Mouse (Mus musculus) neural tube, embryonic 15.5 days (tissue): ENCODE data around the gene Strbp. TPM values are rescaled to one million over a fixed set of nuclear protein-coding genes. Genes with fewer than 3 reads are reported as not detected.

Experiments
- ATAC-seq: fragments of 200-750 bp; cut with Nextera tagmentation; 2 replicates; pipeline ENCODE4 v1.8.0; 2017; ENCODE audit warnings: mild to moderate bottlenecking, moderate TSS enrichment, moderate library complexity; ENCODE audit not compliant: low FRiP score
- H3K27ac ChIP-seq: fragments of 300-500 bp; sonication (generic); replicated peaks from 2 replicates; pipeline ENCODE4 v1.5.1; 2015; ENCODE audit warnings: mild to moderate bottlenecking, inconsistent platforms
- H3K27me3 ChIP-seq: fragments of 300-500 bp; sonication (generic); replicated peaks from 2 replicates; pipeline ENCODE4 v1.6.1; 2015; ENCODE audit warnings: inconsistent platforms
- H3K36me3 ChIP-seq: fragments of 300-500 bp; sonication (generic); 2 replicates; pipeline ENCODE4 v1.6.1; 2015; ENCODE audit warnings: inconsistent platforms
- H3K4me1 ChIP-seq: fragments of 300-500 bp; sonication (generic); 2 replicates; pipeline ENCODE4 v1.6.1; 2015; ENCODE audit warnings: inconsistent platforms
- H3K4me2 ChIP-seq: fragments of 300-500 bp; sonication (generic); 2 replicates; pipeline ENCODE4 v1.6.1; 2015; ENCODE audit warnings: inconsistent platforms, mild to moderate bottlenecking, moderate library complexity
- H3K4me3 ChIP-seq: fragments of 300-500 bp; sonication (generic); replicated peaks from 2 replicates; pipeline ENCODE4 v1.5.1; 2015; ENCODE audit warnings: mild to moderate bottlenecking, inconsistent platforms
- H3K9ac ChIP-seq: fragments of 300-500 bp; sonication (generic); replicated peaks from 2 replicates; pipeline ENCODE4 v1.6.1; 2015; ENCODE audit warnings: mild to moderate bottlenecking, inconsistent platforms
- H3K9me3 ChIP-seq: fragments of 300-500 bp; sonication (generic); replicated peaks from 2 replicates; pipeline ENCODE4 v1.6.1; 2016; ENCODE audit warnings: inconsistent platforms
- WGBS: fragments of 180-500 bp; shearing (Covaris S2); methylation state at CpG from one replicate; pipeline ENCODE4 v1.1.7; 2015; ENCODE audit warnings: mixed read lengths; 5-methylcytosine and 5-hydroxymethylcytosine counted together
- polyA plus RNA-seq: library from polyadenylated mRNA; unstranded; fragments of >200 nt; fragmentation: Nextera tagmentation; extraction: Ambion mirVana; gene quantifications from 2 replicates; pipeline ENCODE4 v1.2.1, GENCODE M21; 2015

The Strbp gene
- polyA plus RNA-seq, 1 experiment from 2014 or later: 98.3 TPM

- Histone ChIP-seq H3K27ac (no peak overlapping the region), H3K4me3 (no peak overlapping the region), H3K9ac (no peak overlapping the region), H3K27me3 (no peaks in the 10 kb centered on the region), H3K4me1 (no peaks in the 10 kb centered on the region), H3K36me3 (no peaks in the 10 kb centered on the region), H3K9me3 (no peaks in the 10 kb centered on the region), H3K4me2 (no peak overlapping the region)
- 87% methylated on average over 1 of the region's 1 CpGs for WGBS
- no peak for ATAC-seq
Measured at GRCm38 (mm10) chr2:37687031-37687430, 16.6 kb downstream of the Strbp start.

GRCm38 (mm10) chr2:37684864-37685263 is 18.8 kb downstream of the Strbp start:
- H3K4me2 ChIP-seq: no peak overlapping the region
- no peak for ATAC-seq
- WGBS: 90% methylated on average over 1 of the region's 1 CpGs

GRCm38 (mm10) chr2:37682197-37682811 is 21.4 kb downstream of the Strbp start:
- H3K27me3 ChIP-seq: no peaks in the 10 kb centered on the region
- no peaks in the 10 kb centered on the region for H3K36me3 ChIP-seq
- H3K9ac ChIP-seq: no peak overlapping the region
- ATAC-seq: no peak
- H3K27ac ChIP-seq: no peak overlapping the region
- 97% methylated on average over 7 of the region's 7 CpGs for WGBS
- no peaks in the 10 kb centered on the region for H3K9me3 ChIP-seq
- H3K4me2 ChIP-seq: no peak overlapping the region
- no peak overlapping the region for H3K4me3 ChIP-seq
- H3K4me1 ChIP-seq: no peaks in the 10 kb centered on the region

More at GRCm38 (mm10) chr2:37684864-37685263, 18.8 kb downstream of the Strbp start:
- Histone ChIP-seq H3K27me3 (no peaks in the 10 kb centered on the region), H3K9ac (no peak overlapping the region), H3K27ac (no peak overlapping the region), H3K4me3 (no peak overlapping the region), H3K4me1 (no peaks in the 10 kb centered on the region), H3K9me3 (no peaks in the 10 kb centered on the region), H3K36me3 (no peaks in the 10 kb centered on the region)

- no peak for ATAC-seq
- Histone ChIP-seq H3K36me3 (no peaks in the 10 kb centered on the region), H3K4me2 (no peak overlapping the region), H3K27me3 (no peaks in the 10 kb centered on the region), H3K4me3 (no peak overlapping the region), H3K4me1 (no peaks in the 10 kb centered on the region), H3K27ac (no peak overlapping the region), H3K9me3 (no peaks in the 10 kb centered on the region), H3K9ac (no peak overlapping the region)
- 84% methylated on average over 1 of the region's 1 CpGs for WGBS
Measured at GRCm38 (mm10) chr2:37651086-37651485, 52.6 kb downstream of the Strbp start.

GRCm38 (mm10) chr2:37649590-37649989 is 54.1 kb downstream of the Strbp start:
- no peaks in the 10 kb centered on the region for H3K4me1 ChIP-seq
- no peak overlapping the region for H3K4me3 ChIP-seq
- no peak for ATAC-seq
- no peak overlapping the region for H3K27ac ChIP-seq
- no peaks in the 10 kb centered on the region for H3K27me3 ChIP-seq
- no peaks in the 10 kb centered on the region for H3K36me3 ChIP-seq
- no peaks in the 10 kb centered on the region for H3K9me3 ChIP-seq
- H3K4me2 ChIP-seq: no peak overlapping the region
- 79% methylated on average over 2 of the region's 2 CpGs for WGBS
- no peak overlapping the region for H3K9ac ChIP-seq

GRCm38 (mm10) chr2:37648966-37649365 is 54.7 kb downstream of the Strbp start:
- no peaks in the 10 kb centered on the region for H3K4me1 ChIP-seq
- no peak overlapping the region for H3K4me2 ChIP-seq
- no peak for ATAC-seq
- no peaks in the 10 kb centered on the region for H3K27me3 ChIP-seq
- WGBS: 100% methylated on average over 1 of the region's 1 CpGs
- H3K9me3 ChIP-seq: no peaks in the 10 kb centered on the region
- no peak overlapping the region for H3K4me3 ChIP-seq
- no peak overlapping the region for H3K27ac ChIP-seq
- H3K9ac ChIP-seq: no peak overlapping the region
- H3K36me3 ChIP-seq: no peaks in the 10 kb centered on the region

- Histone ChIP-seq H3K9ac (no peak overlapping the region), H3K4me3 (no peak overlapping the region), H3K9me3 (no peaks in the 10 kb centered on the region), H3K27me3 (no peaks in the 10 kb centered on the region), H3K4me1 (no peaks in the 10 kb centered on the region), H3K27ac (no peak overlapping the region), H3K36me3 (peaks cover 5% of the 10 kb centered on the region; the same call in 1 of the 2 replicates), H3K4me2 (no peak overlapping the region)
- no peak for ATAC-seq
- 88% methylated on average over 2 of the region's 2 CpGs for WGBS
Measured at GRCm38 (mm10) chr2:37623343-37623742, 80.3 kb downstream of the Strbp start.

GRCm38 (mm10) chr2:37587919-37588318 is 115.7 kb downstream of the Strbp start:
- ATAC-seq: no peak
- no peak overlapping the region for H3K4me3 ChIP-seq
- no peaks in the 10 kb centered on the region for H3K9me3 ChIP-seq
- H3K27ac ChIP-seq: no peak overlapping the region
- no peaks in the 10 kb centered on the region for H3K27me3 ChIP-seq
- H3K36me3 ChIP-seq: peaks cover 19% of the 10 kb centered on the region
- no peak overlapping the region for H3K9ac ChIP-seq
- no peaks in the 10 kb centered on the region for H3K4me1 ChIP-seq
- no peak overlapping the region for H3K4me2 ChIP-seq

- no peak for ATAC-seq
Measured at GRCm38 (mm10) chr2:37578185-37578584, 125.5 kb downstream of the Strbp start.

GRCm38 (mm10) chr2:37576661-37577060 is 127.0 kb downstream of the Strbp start:
- Histone ChIP-seq H3K9ac (no peak overlapping the region), H3K4me2 (no peak overlapping the region), H3K9me3 (no peaks in the 10 kb centered on the region), H3K4me3 (no peak overlapping the region), H3K4me1 (no peaks in the 10 kb centered on the region), H3K36me3 (peaks cover 3% of the 10 kb centered on the region; the same call in 1 of the 2 replicates), H3K27me3 (no peaks in the 10 kb centered on the region), H3K27ac (no peak overlapping the region)
- 53% methylated on average over 1 of the region's 1 CpGs for WGBS
- no peak for ATAC-seq

More at GRCm38 (mm10) chr2:37578185-37578584, 125.5 kb downstream of the Strbp start:
- Histone ChIP-seq H3K27me3 (no peaks in the 10 kb centered on the region), H3K36me3 (peaks cover 3% of the 10 kb centered on the region; the same call in 1 of the 2 replicates), H3K4me2 (no peak overlapping the region), H3K4me3 (no peak overlapping the region), H3K9me3 (no peaks in the 10 kb centered on the region), H3K27ac (no peak overlapping the region), H3K9ac (no peak overlapping the region), H3K4me1 (no peaks in the 10 kb centered on the region)
- WGBS: 87% methylated on average over 2 of the region's 2 CpGs

- H3K4me2 ChIP-seq: no peak overlapping the region
- 91% methylated on average over 2 of the region's 2 CpGs for WGBS
- no peaks in the 10 kb centered on the region for H3K27me3 ChIP-seq
- H3K4me3 ChIP-seq: no peak overlapping the region
- no peak overlapping the region for H3K27ac ChIP-seq
- peaks cover 22% of the 10 kb centered on the region for H3K36me3 ChIP-seq
- no peak overlapping the region for H3K9ac ChIP-seq
- H3K4me1 ChIP-seq: no peaks in the 10 kb centered on the region
- H3K9me3 ChIP-seq: no peaks in the 10 kb centered on the region
- no peak for ATAC-seq
Measured at GRCm38 (mm10) chr2:37572141-37572540, 131.5 kb downstream of the Strbp start.

GRCm38 (mm10) chr2:37570703-37571102 is 133.0 kb downstream of the Strbp start:
- Histone ChIP-seq H3K9ac (no peak overlapping the region), H3K27me3 (no peaks in the 10 kb centered on the region), H3K9me3 (no peaks in the 10 kb centered on the region), H3K27ac (0 out of 2 replicates have a peak overlapping the region, but pooled peaks have one; percentile 15), H3K4me3 (no peak overlapping the region), H3K4me2 (no peak overlapping the region), H3K4me1 (no peaks in the 10 kb centered on the region), H3K36me3 (peaks cover 33% of the 10 kb centered on the region)
- 80% methylated on average over 2 of the region's 2 CpGs for WGBS
- ATAC-seq: no peak
